Comparison of ENCODE assay signal across 8 mouse cellular contexts in the genomic region with DNA sequence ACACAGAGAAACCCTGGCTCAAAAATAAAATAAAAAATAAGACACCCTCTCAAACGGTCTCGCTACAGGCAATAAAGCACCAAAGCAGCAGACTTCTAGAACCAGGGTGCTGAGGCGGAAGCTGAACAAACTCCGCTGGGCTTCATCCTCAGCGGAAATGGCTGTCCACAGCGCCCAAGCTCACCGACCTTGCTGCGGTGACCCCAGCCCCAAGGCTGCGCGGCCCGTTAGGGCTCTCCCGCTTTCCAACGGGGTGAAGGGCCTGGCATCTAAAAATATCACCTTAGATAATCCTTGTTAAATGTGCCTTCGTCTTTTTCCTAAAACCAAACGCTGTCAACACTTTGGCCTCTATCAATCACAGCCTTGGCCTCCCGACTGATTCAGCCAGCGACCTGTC. TPM values are rescaled to one million over a fixed set of nuclear protein-coding genes. Genes with fewer than 3 reads are reported as not detected.
DNase-seq lines count a peak whose midpoint lies in the region; ATAC-seq and TF ChIP-seq lines count a peak whose summit lies in the region.

No protein-coding gene starts in this region.

- H3K4me2 ChIP-seq in intestine, postnatal 0 days (replicated peaks; ENCODE audit: low read depth) = peak overlapping the region; percentile 78

- 3% methylated on average over 17 of the region's 17 CpGs for WGBS in forebrain, embryonic 10.5 days
- 3% methylated on average over 17 of the region's 17 CpGs for WGBS in intestine, postnatal 0 days

- no peaks in the 10 kb centered on the region for H3K9me3 ChIP-seq in forebrain, embryonic 10.5 days
- H3K9me3 ChIP-seq in intestine, postnatal 0 days (ENCODE audit: control insufficient read depth) = no peaks in the 10 kb centered on the region

- peak overlapping the region; percentile 64 for H3K9ac ChIP-seq in intestine, postnatal 0 days (ENCODE audit: low read depth, low read length)

- H3K36me3 ChIP-seq in forebrain, embryonic 10.5 days (replicated peaks) = peaks cover 24% of the 10 kb centered on the region
- H3K36me3 ChIP-seq in intestine, postnatal 0 days (ENCODE audit: control insufficient read depth, insufficient read depth) = no peaks in the 10 kb centered on the region
- no peaks in the 10 kb centered on the region for H3K36me3 ChIP-seq in testis, adult 2 months (ENCODE audit: control insufficient read depth, insufficient read depth, low read length)

- peaks cover 18% of the 10 kb centered on the region for H3K4me1 ChIP-seq in forebrain, embryonic 10.5 days
- H3K4me1 ChIP-seq in intestine, postnatal 0 days (replicated peaks; ENCODE audit: control insufficient read depth, insufficient read depth, low read length) = 0 out of 2 replicates have a peak, but pooled peaks cover 3% of the 10 kb centered on the region
- peaks cover 3% of the 10 kb centered on the region for H3K4me1 ChIP-seq in testis, adult 2 months (ENCODE audit: control insufficient read depth, insufficient read depth, low read length)

- peak; percentile 17; the same call in 1 of the 2 replicates for ATAC-seq in cerebellum, adult (ENCODE audit: insufficient number of reproducible peaks, low FRiP score, low TSS enrichment)
- ATAC-seq in intestine, postnatal 0 days = peak; percentile 38

- TF ChIP-seq POLR2A in testis, adult 2 months (IDR thresholded peaks at IDR 0.05; ENCODE audit: control insufficient read depth, low read depth, low read length) = no peak

- no peak for DNase-seq in cerebellum, adult 11-12 months
- peak; percentile 12 to 21 for DNase-seq in left cerebral cortex, postnatal 14 days (ENCODE audit: low spot score in 2 of 2)
- no peak for DNase-seq in left cerebral cortex, adult 11 months (ENCODE audit: low spot score)
- DNase-seq in forebrain, embryonic 10.5 days (ENCODE audit: extremely low spot score, low spot score) = no peak
- DNase-seq in lung, postnatal 4 days = peak; percentile 42 to 50

- no peak for TF ChIP-seq CTCF in intestine, postnatal 0 days (IDR thresholded peaks at IDR 0.05; ENCODE audit: low read depth)
- TF ChIP-seq CTCF in testis, adult 2 months (IDR thresholded peaks at IDR 0.05; ENCODE audit: control insufficient read depth, insufficient read depth, insufficient replicate concordance, low read depth, low read length) = no peak

- peak overlapping the region; percentile 87 for H3K4me3 ChIP-seq in forebrain, embryonic 10.5 days
- H3K4me3 ChIP-seq in intestine, postnatal 0 days (ENCODE audit: low read depth, low read length) = peak overlapping the region; percentile 98
- peak overlapping the region; percentile 94 for H3K4me3 ChIP-seq in testis, adult 2 months (ENCODE audit: control insufficient read depth, low read depth, low read length)

- no peaks in the 10 kb centered on the region for H3K27me3 ChIP-seq in forebrain, embryonic 10.5 days (ENCODE audit: poor library complexity, severe bottlenecking)
- H3K27me3 ChIP-seq in intestine, postnatal 0 days (replicated peaks; ENCODE audit: control insufficient read depth, insufficient read depth, low read length) = no peaks in the 10 kb centered on the region
- no peaks in the 10 kb centered on the region for H3K27me3 ChIP-seq in testis, adult 2 months (ENCODE audit: control insufficient read depth, insufficient read depth, low read length)

- peak overlapping the region; percentile 95 for H3K27ac ChIP-seq in forebrain, embryonic 10.5 days
- H3K27ac ChIP-seq in intestine, postnatal 0 days (ENCODE audit: low read depth, low read length) = peak overlapping the region; percentile 92
- peak overlapping the region; percentile 91 for H3K27ac ChIP-seq in testis, adult 2 months (ENCODE audit: control insufficient read depth, insufficient read depth, low read depth, low read length)

- intact Hi-C loops in left cerebral cortex, postnatal 14 days (cut with DNase I) = loop anchor here (2.0 to 5.0 kb wide), 2 partner anchors 93 to 134 kb away; a partner anchor contains a TSS

RNA-seq across cellular contexts. Expression of a gene that starts 0.6 kb away (rescaled TPM):
- total RNA-seq in left cerebral cortex, postnatal 14 days (2021) = 10 to 100 TPM; 17.7 to 19.8 TPM
- 22.6 and 24.5 TPM in 2 replicates for polyA plus RNA-seq in forebrain, embryonic 10.5 days (2016; fragmentation: Nextera tagmentation; extraction: Ambion mirVana)
- polyA plus RNA-seq in intestine, postnatal 0 days (2015; fragmentation: Nextera tagmentation; extraction: Ambion mirVana) = 8.4 and 9.3 TPM in 2 replicates
- polyA plus RNA-seq in testis, adult 2 months (2012; rRNA removed) = 6.6 and 8.2 TPM in 2 replicates

RNA-seq across cellular contexts. Expression of a gene that starts 25.2 kb away (rescaled TPM):
- not detected for total RNA-seq in left cerebral cortex, postnatal 14 days (2021)
- not detected in 2 replicates for polyA plus RNA-seq in forebrain, embryonic 10.5 days (2016; fragmentation: Nextera tagmentation; extraction: Ambion mirVana)
- 0.05 TPM in 1 of 2 replicates, not detected in the other for polyA plus RNA-seq in intestine, postnatal 0 days (2015; fragmentation: Nextera tagmentation; extraction: Ambion mirVana)
- polyA plus RNA-seq in testis, adult 2 months (2012; rRNA removed) = not detected in 2 replicates

RNA-seq across cellular contexts. Expression of a gene that starts 36.7 kb away (rescaled TPM):
- not detected for total RNA-seq in left cerebral cortex, postnatal 14 days (2021)
- not detected in 2 replicates for polyA plus RNA-seq in forebrain, embryonic 10.5 days (2016; fragmentation: Nextera tagmentation; extraction: Ambion mirVana)
- polyA plus RNA-seq in intestine, postnatal 0 days (2015; fragmentation: Nextera tagmentation; extraction: Ambion mirVana) = not detected in 2 replicates
- polyA plus RNA-seq in testis, adult 2 months (2012; rRNA removed) = 0.05 and 0.06 TPM in 2 replicates

RNA-seq across cellular contexts. Expression of a gene that starts 50.7 kb away (rescaled TPM):
- not detected for total RNA-seq in left cerebral cortex, postnatal 14 days (2021)
- not detected in 2 replicates for polyA plus RNA-seq in forebrain, embryonic 10.5 days (2016; fragmentation: Nextera tagmentation; extraction: Ambion mirVana)
- not detected in 2 replicates for polyA plus RNA-seq in intestine, postnatal 0 days (2015; fragmentation: Nextera tagmentation; extraction: Ambion mirVana)
- not detected in 2 replicates for polyA plus RNA-seq in testis, adult 2 months (2012; rRNA removed)

RNA-seq across cellular contexts. Expression of a gene that starts 54.1 kb away (rescaled TPM):
- total RNA-seq in left cerebral cortex, postnatal 14 days (2021) = 10 to 100 TPM; 57.0 to 60.3 TPM
- polyA plus RNA-seq in forebrain, embryonic 10.5 days (2016; fragmentation: Nextera tagmentation; extraction: Ambion mirVana) = 3.2 and 3.3 TPM in 2 replicates
- 6.2 and 6.9 TPM in 2 replicates for polyA plus RNA-seq in intestine, postnatal 0 days (2015; fragmentation: Nextera tagmentation; extraction: Ambion mirVana)
- polyA plus RNA-seq in testis, adult 2 months (2012; rRNA removed) = 23.0 and 24.4 TPM in 2 replicates

Comparison
In these comparisons a context has a peak if more than half of its experiments do, and no peak if none do; other contexts are left out.
1. DNase-seq: peak in left cerebral cortex, postnatal 14 days (2 of 2) and lung, postnatal 4 days (2 of 2); none in cerebellum, adult 11-12 months (single experiment), left cerebral cortex, adult 11 months (single experiment) and forebrain, embryonic 10.5 days (single experiment).
2. Peak in every context shown above with its lines, with median percentiles within 50 percentile points of each other: H3K27ac ChIP-seq and H3K4me3 ChIP-seq.